Mouse (Mus musculus) lung, embryonic 15.5 days (tissue): ENCODE data around the gene Slc4a4. TPM values are rescaled to one million over a fixed set of nuclear protein-coding genes. Genes with fewer than 3 reads are reported as not detected.

ENCODE experiments used
- ATAC-seq: fragments of 200-750 bp; cut with Nextera tagmentation; 2 replicates; pipeline ENCODE4 v1.8.0; 2017; ENCODE audit warnings: moderate number of reproducible peaks, borderline replicate concordance; ENCODE audit not compliant: low FRiP score, low TSS enrichment; ENCODE audit errors: extremely low read depth
- H3K27ac ChIP-seq: fragments of 300-500 bp; sonication (generic); 2 replicates; pipeline ENCODE4 v1.5.1; 2015; ENCODE audit warnings: moderate library complexity, mild to moderate bottlenecking, inconsistent platforms
- H3K27me3 ChIP-seq: fragments of 300-500 bp; sonication (generic); 2 replicates; pipeline ENCODE4 v1.6.1; 2015; ENCODE audit warnings: inconsistent platforms
- H3K36me3 ChIP-seq: fragments of 300-500 bp; sonication (generic); 2 replicates; pipeline ENCODE4 v1.6.1; 2015; ENCODE audit warnings: inconsistent platforms
- H3K4me1 ChIP-seq: fragments of 300-500 bp; sonication (generic); 2 replicates; pipeline ENCODE4 v1.6.1; 2015; ENCODE audit warnings: inconsistent platforms
- H3K4me2 ChIP-seq: fragments of 300-500 bp; sonication (generic); 2 replicates; pipeline ENCODE4 v1.6.1; 2015; ENCODE audit warnings: inconsistent platforms, mild to moderate bottlenecking, moderate library complexity
- H3K4me3 ChIP-seq: fragments of 300-500 bp; sonication (generic); 2 replicates; pipeline ENCODE4 v1.5.1; 2015; ENCODE audit warnings: mild to moderate bottlenecking, inconsistent platforms
- H3K9ac ChIP-seq: fragments of 300-500 bp; sonication (generic); 2 replicates; pipeline ENCODE4 v1.6.1; 2015; ENCODE audit warnings: inconsistent platforms
- H3K9me3 ChIP-seq: fragments of 300-500 bp; sonication (generic); 2 replicates; pipeline ENCODE4 v1.6.1; 2016; ENCODE audit warnings: inconsistent platforms
- WGBS: fragments of 180-500 bp; shearing (Covaris S2); methylation state at CpG from one replicate; pipeline ENCODE4 v1.1.7; 2015; 5-methylcytosine and 5-hydroxymethylcytosine counted together
- polyA plus RNA-seq: library from polyadenylated mRNA; unstranded; fragments of >200 nt; fragmentation: Nextera tagmentation; extraction: Ambion mirVana; gene quantifications from 2 replicates; pipeline ENCODE4 v1.2.1, GENCODE M21; 2015

Gene Slc4a4
- polyA plus RNA-seq, 1 experiment from 2014 or later = 5.4 TPM

DNA sequence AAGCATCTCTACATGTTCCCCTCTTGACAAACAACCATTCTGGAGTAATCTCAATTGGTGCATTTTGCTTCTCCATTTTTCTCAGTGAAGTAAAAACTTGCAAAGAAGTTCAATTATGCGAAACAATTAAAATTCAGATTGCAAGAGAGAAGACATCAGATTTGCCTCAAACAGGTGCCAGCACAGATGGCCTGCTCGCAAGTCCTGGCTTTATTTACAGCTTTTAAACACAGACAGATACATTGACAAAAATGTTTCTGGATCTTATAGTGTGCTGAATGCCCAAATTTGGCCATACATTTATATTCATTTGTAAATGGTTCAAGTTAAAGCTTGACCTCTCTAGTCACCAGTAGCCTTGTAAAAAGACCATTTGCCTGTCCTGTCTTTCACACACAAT, 169.8 kb downstream of the Slc4a4 start:
- no peaks in the 10 kb centered on the region for H3K36me3 ChIP-seq
- no peaks in the 10 kb centered on the region for H3K27me3 ChIP-seq
- no peaks in the 10 kb centered on the region for H3K4me1 ChIP-seq
- no peak overlapping the region for H3K4me2 ChIP-seq
- H3K4me3 ChIP-seq = no peak overlapping the region
- WGBS = 88% methylated on average over 2 of the region's 2 CpGs
- no peak for ATAC-seq
- no peak overlapping the region for H3K27ac ChIP-seq
- H3K9me3 ChIP-seq = no peaks in the 10 kb centered on the region
- no peak overlapping the region for H3K9ac ChIP-seq

DNA sequence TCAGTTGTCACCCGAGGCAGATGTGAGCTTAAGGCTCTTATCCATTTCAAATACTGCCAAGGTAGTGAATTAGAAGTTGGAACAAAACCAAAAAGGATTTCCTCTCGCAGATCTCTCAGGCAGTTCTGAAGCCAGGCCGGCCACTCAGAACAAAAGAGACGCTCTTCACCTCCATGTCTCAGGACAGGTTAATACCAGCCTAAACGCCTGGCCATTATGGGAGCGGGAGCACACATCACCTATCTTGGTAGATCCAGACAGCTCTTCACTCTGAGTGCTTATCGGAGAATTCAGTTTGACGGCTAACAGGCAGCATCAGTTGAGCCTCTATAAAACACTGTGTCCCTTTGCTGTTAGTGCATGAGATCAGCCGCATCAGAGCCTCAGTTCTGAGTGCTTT, 174.5 kb downstream of the Slc4a4 start:
- ATAC-seq = no peak
- no peaks in the 10 kb centered on the region for H3K9me3 ChIP-seq
- H3K4me3 ChIP-seq = no peak overlapping the region
- WGBS = 46% methylated on average over 9 of the region's 9 CpGs
- H3K9ac ChIP-seq = no peak overlapping the region
- H3K4me2 ChIP-seq = no peak overlapping the region
- no peaks in the 10 kb centered on the region for H3K4me1 ChIP-seq
- H3K27ac ChIP-seq = no peak overlapping the region
- no peaks in the 10 kb centered on the region for H3K36me3 ChIP-seq
- no peaks in the 10 kb centered on the region for H3K27me3 ChIP-seq

- ATAC-seq = no peak
- no peak overlapping the region for H3K9ac ChIP-seq
- H3K27me3 ChIP-seq = no peaks in the 10 kb centered on the region
- H3K9me3 ChIP-seq = no peaks in the 10 kb centered on the region
- WGBS = 73% methylated on average over 5 of the region's 5 CpGs
- H3K4me3 ChIP-seq = no peak overlapping the region
- H3K4me1 ChIP-seq = no peaks in the 10 kb centered on the region
- no peak overlapping the region for H3K4me2 ChIP-seq
- H3K27ac ChIP-seq = no peak overlapping the region
- no peaks in the 10 kb centered on the region for H3K36me3 ChIP-seq
Observed at GRCm38 (mm10) chr5:89062286-89062685, 175.7 kb downstream of the Slc4a4 start.

- Histone ChIP-seq H3K9me3 (no peaks in the 10 kb centered on the region), H3K27me3 (no peaks in the 10 kb centered on the region), H3K9ac (no peak overlapping the region), H3K4me1 (no peaks in the 10 kb centered on the region), H3K4me3 (no peak overlapping the region), H3K4me2 (no peak overlapping the region), H3K27ac (no peak overlapping the region), H3K36me3 (no peaks in the 10 kb centered on the region)
- WGBS = 47% methylated on average over 4 of the region's 4 CpGs
- ATAC-seq = no peak
Observed at GRCm38 (mm10) chr5:89067111-89067510, 180.5 kb downstream of the Slc4a4 start.

- Histone ChIP-seq H3K9me3 (no peaks in the 10 kb centered on the region), H3K4me3 (no peak overlapping the region), H3K36me3 (no peaks in the 10 kb centered on the region), H3K9ac (no peak overlapping the region), H3K27ac (no peak overlapping the region), H3K4me1 (no peaks in the 10 kb centered on the region), H3K4me2 (no peak overlapping the region), H3K27me3 (no peaks in the 10 kb centered on the region)
- no peak for ATAC-seq
- 84% methylated on average over 5 of the region's 5 CpGs for WGBS
Observed at GRCm38 (mm10) chr5:89068072-89068471, 181.5 kb downstream of the Slc4a4 start.

GRCm38 (mm10) chr5:89070051-89070450, 183.4 kb downstream of the Slc4a4 start:
- 93% methylated on average over 3 of the region's 3 CpGs for WGBS
- no peaks in the 10 kb centered on the region for H3K4me1 ChIP-seq
- no peak overlapping the region for H3K27ac ChIP-seq
- H3K36me3 ChIP-seq = no peaks in the 10 kb centered on the region
- H3K4me3 ChIP-seq = no peak overlapping the region
- ATAC-seq = no peak
- no peaks in the 10 kb centered on the region for H3K9me3 ChIP-seq
- H3K4me2 ChIP-seq = no peak overlapping the region
- no peak overlapping the region for H3K9ac ChIP-seq
- no peaks in the 10 kb centered on the region for H3K27me3 ChIP-seq

GRCm38 (mm10) chr5:89071957-89072356, 185.3 kb downstream of the Slc4a4 start:
- Histone ChIP-seq H3K27ac (no peak overlapping the region), H3K36me3 (no peaks in the 10 kb centered on the region), H3K4me1 (no peaks in the 10 kb centered on the region), H3K27me3 (no peaks in the 10 kb centered on the region), H3K9me3 (no peaks in the 10 kb centered on the region), H3K9ac (no peak overlapping the region), H3K4me3 (no peak overlapping the region), H3K4me2 (no peak overlapping the region)
- no peak for ATAC-seq
- WGBS = 86% methylated on average over 4 of the region's 4 CpGs

DNA sequence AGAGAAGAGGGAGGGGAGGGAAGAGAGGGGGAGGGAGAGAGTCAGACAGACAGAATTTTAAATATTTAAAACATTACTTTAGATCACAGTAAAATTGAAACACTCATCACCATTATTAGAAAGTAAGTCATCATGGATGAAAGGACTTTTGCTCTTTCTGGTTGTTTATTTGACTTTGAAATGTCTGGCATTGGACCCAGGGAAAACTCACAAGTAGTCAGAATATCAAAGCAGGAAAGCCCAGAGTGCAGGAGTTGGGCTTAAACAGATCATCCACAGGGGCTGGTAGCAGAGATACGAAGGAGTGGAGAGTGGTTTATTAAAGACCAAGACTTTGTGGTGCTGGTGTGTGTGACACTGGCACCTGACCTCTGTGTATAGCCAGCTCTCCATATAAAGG, 191.1 kb downstream of the Slc4a4 start:
- WGBS = 28% methylated on average over 1 of the region's 1 CpGs
- no peak overlapping the region for H3K4me2 ChIP-seq
- no peak overlapping the region for H3K4me3 ChIP-seq
- H3K27me3 ChIP-seq = no peaks in the 10 kb centered on the region
- no peak overlapping the region for H3K9ac ChIP-seq
- no peaks in the 10 kb centered on the region for H3K4me1 ChIP-seq
- ATAC-seq = no peak
- H3K36me3 ChIP-seq = no peaks in the 10 kb centered on the region
- no peaks in the 10 kb centered on the region for H3K9me3 ChIP-seq
- no peak overlapping the region for H3K27ac ChIP-seq

- Histone ChIP-seq H3K9me3 (no peaks in the 10 kb centered on the region), H3K9ac (no peak overlapping the region), H3K27ac (no peak overlapping the region), H3K36me3 (no peaks in the 10 kb centered on the region), H3K4me3 (no peak overlapping the region), H3K4me2 (no peak overlapping the region), H3K27me3 (no peaks in the 10 kb centered on the region), H3K4me1 (no peaks in the 10 kb centered on the region)
- 77% methylated on average over 4 of the region's 4 CpGs for WGBS
- ATAC-seq = no peak
Observed at GRCm38 (mm10) chr5:89083476-89083875, 196.9 kb downstream of the Slc4a4 start.

- Histone ChIP-seq H3K4me3 (no peak overlapping the region), H3K9ac (no peak overlapping the region), H3K27me3 (no peaks in the 10 kb centered on the region), H3K4me2 (no peak overlapping the region), H3K27ac (no peak overlapping the region), H3K9me3 (no peaks in the 10 kb centered on the region), H3K4me1 (no peaks in the 10 kb centered on the region), H3K36me3 (no peaks in the 10 kb centered on the region)
- WGBS = 83% methylated on average over 7 of the region's 7 CpGs
- ATAC-seq = no peak
Observed at GRCm38 (mm10) chr5:89087916-89088315, 201.3 kb downstream of the Slc4a4 start.

- H3K4me1 ChIP-seq = no peaks in the 10 kb centered on the region
- 62% methylated on average over 11 of the region's 11 CpGs for WGBS
- H3K4me3 ChIP-seq = no peak overlapping the region
- H3K36me3 ChIP-seq = no peaks in the 10 kb centered on the region
- no peak overlapping the region for H3K4me2 ChIP-seq
- no peak for ATAC-seq
- H3K27me3 ChIP-seq = no peaks in the 10 kb centered on the region
- no peak overlapping the region for H3K27ac ChIP-seq
- no peak overlapping the region for H3K9ac ChIP-seq
- no peaks in the 10 kb centered on the region for H3K9me3 ChIP-seq
Observed at GRCm38 (mm10) chr5:89088462-89088861, 201.8 kb downstream of the Slc4a4 start.

GRCm38 (mm10) chr5:89090131-89090530, 203.5 kb downstream of the Slc4a4 start:
- no peak overlapping the region for H3K27ac ChIP-seq
- H3K36me3 ChIP-seq = no peaks in the 10 kb centered on the region
- no peaks in the 10 kb centered on the region for H3K27me3 ChIP-seq
- no peaks in the 10 kb centered on the region for H3K4me1 ChIP-seq
- ATAC-seq = no peak
- H3K4me3 ChIP-seq = no peak overlapping the region
- no peak overlapping the region for H3K9ac ChIP-seq
- H3K4me2 ChIP-seq = no peak overlapping the region
- 80% methylated on average over 3 of the region's 3 CpGs for WGBS
- no peaks in the 10 kb centered on the region for H3K9me3 ChIP-seq

DNA sequence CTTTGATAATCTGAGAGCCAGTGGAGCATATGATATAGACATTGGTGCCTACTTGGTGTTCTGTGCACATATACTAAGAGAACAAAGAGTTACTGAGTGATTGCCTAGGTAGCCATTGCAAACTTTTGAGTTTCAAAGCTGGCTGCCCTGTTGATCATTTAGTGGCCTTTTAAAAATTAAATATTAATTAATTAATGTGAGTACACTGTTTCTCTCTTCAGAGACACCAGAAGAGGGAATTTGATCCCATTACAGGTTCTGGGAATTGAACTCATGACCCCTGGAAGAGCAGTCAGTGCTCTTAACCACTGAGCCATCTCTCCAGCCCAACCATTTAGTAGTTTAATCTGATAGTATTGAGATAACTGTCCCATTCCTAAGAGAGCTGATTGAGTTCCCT, 209.8 kb downstream of the Slc4a4 start:
- Histone ChIP-seq H3K27ac (no peak overlapping the region), H3K27me3 (no peaks in the 10 kb centered on the region), H3K9ac (no peak overlapping the region)

More for the DNA sequence above, 209.8 kb downstream of the Slc4a4 start:
- H3K4me2 ChIP-seq = no peak overlapping the region
- H3K4me3 ChIP-seq = no peak overlapping the region
- H3K36me3 ChIP-seq = no peaks in the 10 kb centered on the region
- no peak for ATAC-seq
- no peaks in the 10 kb centered on the region for H3K9me3 ChIP-seq
- H3K4me1 ChIP-seq = no peaks in the 10 kb centered on the region
